Mouse (Mus musculus): ENCODE results near the gene Pik3cg. TPM values are rescaled to one million over a fixed set of nuclear protein-coding genes. Genes with fewer than 3 reads are reported as not detected.

The Pik3cg gene
- polyA plus RNA-seq, 1 experiment = 4.9 TPM

DNA sequence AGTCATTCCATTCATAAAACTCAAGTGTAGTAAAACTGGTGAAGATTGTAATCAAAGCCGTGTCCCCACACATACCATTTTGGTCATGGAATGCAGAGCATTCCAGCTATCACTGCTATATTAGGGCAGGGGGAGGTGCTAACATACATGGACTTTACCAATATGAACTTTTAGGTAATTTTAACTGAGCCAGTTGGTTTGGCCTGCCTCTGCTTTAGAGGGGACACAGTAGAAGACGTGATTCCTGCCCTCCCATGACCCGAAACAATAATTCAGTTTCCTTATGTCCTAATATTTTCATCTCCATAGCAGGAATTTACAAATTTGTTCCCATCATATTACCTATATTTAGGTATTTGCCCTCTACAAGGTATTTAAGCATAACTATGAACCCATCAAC, 1.3 kb downstream of the Pik3cg start:
- Histone ChIP-seq H3K4me3 (replicated peaks; ENCODE audit: extremely low read depth, low read depth, low read length) (no peak overlapping the region), H3K4me1 (ENCODE audit: control insufficient read depth, insufficient read depth, low read length) (peaks cover 5% of the 10 kb centered on the region; the same call in 1 of the 2 replicates)
- 65% methylated on average over 3 of the region's 3 CpGs for WGBS
- DNase-seq = no peak
- no peak for TF ChIP-seq POLR2A (IDR thresholded peaks at IDR 0.05; ENCODE audit: borderline replicate concordance, extremely low read depth, low read depth, low read length)
- no peak for TF ChIP-seq CTCF (IDR thresholded peaks at IDR 0.05; ENCODE audit: insufficient read depth, low read length)

DNA sequence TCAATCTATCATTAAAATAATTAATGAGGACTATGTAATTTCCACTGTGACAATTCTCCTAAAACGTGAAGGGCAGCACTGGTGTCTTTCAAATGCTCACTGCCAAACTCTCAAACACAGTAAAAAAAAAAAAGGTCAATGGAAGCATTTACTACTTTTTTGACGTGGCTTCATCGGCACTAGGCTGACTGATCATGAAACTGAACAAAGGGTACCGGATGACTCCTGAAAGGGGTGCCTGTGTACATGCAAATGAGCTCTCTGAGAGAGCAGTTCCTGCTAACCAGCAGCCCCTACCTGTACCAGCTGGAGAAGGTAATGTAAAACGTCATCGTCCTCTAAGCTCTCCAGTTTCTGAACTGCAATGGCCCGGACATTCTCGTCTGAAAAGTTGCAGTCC, 4.8 kb downstream of the Pik3cg start:
- 72% methylated on average over 8 of the region's 8 CpGs for WGBS
- no peak for TF ChIP-seq CTCF (IDR thresholded peaks at IDR 0.05; ENCODE audit: insufficient read depth, low read length)
- TF ChIP-seq POLR2A (IDR thresholded peaks at IDR 0.05; ENCODE audit: borderline replicate concordance, extremely low read depth, low read depth, low read length) = no peak
- H3K4me1 ChIP-seq (ENCODE audit: control insufficient read depth, insufficient read depth, low read length) = 0 out of 2 replicates have a peak, but pooled peaks cover under 1% of the 10 kb centered on the region
- no peak overlapping the region for H3K4me3 ChIP-seq (replicated peaks; ENCODE audit: extremely low read depth, low read depth, low read length)
- no peak for DNase-seq

DNA sequence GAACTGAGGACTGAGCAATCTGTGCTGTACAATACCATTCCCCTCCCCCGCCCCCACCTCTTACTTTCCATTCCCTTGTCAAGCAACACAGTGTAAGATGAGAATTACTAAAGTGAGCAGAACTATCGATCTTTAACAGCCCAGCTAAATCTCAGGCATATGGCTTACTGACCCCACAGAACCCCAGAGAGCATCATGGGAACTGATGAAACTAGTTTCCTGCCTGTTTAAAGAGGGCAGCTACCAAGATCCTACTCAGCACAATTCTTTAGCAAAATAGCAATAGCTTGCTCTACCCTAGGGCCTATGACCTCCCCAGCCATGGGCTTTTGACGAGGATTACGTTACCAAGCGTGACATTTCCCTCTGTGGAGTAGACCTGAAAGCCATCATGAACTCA, 5.9 kb downstream of the Pik3cg start:
- no peak for DNase-seq
- no peak for TF ChIP-seq CTCF (IDR thresholded peaks at IDR 0.05; ENCODE audit: insufficient read depth, low read length)
- TF ChIP-seq POLR2A (IDR thresholded peaks at IDR 0.05; ENCODE audit: borderline replicate concordance, extremely low read depth, low read depth, low read length) = no peak
- H3K4me3 ChIP-seq (replicated peaks; ENCODE audit: extremely low read depth, low read depth, low read length) = no peak overlapping the region
- 92% methylated on average over 5 of the region's 5 CpGs for WGBS
- no peaks in the 10 kb centered on the region for H3K4me1 ChIP-seq (ENCODE audit: control insufficient read depth, insufficient read depth, low read length)

DNA sequence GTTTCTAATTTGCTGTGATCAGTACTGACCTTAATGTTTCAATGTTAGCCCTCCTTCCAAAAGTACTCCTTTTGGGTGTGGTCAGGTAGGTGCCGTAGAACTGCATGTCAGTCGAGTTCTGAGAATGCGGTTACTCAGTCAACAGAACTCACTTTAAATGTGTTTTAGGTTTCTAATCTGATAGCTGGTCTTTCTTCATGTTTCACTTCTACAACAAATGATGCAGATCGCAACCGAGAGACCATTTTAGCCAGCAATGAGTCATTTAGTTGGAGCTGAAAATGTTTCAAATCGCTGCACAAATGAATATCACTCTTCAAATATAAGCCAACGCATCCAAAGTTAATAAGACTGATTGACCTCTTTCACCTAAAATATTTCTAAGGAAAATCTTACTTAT, 6.5 kb downstream of the Pik3cg start:
- Histone ChIP-seq H3K4me1 (ENCODE audit: control insufficient read depth, insufficient read depth, low read length) (no peaks in the 10 kb centered on the region), H3K4me3 (replicated peaks; ENCODE audit: extremely low read depth, low read depth, low read length) (no peak overlapping the region)
- no peak for DNase-seq
- WGBS = 86% methylated on average over 7 of the region's 7 CpGs
- TF ChIP-seq POLR2A (IDR thresholded peaks at IDR 0.05; ENCODE audit: borderline replicate concordance, extremely low read depth, low read depth, low read length) (no peak), CTCF (IDR thresholded peaks at IDR 0.05; ENCODE audit: insufficient read depth, low read length) (no peak)

DNA sequence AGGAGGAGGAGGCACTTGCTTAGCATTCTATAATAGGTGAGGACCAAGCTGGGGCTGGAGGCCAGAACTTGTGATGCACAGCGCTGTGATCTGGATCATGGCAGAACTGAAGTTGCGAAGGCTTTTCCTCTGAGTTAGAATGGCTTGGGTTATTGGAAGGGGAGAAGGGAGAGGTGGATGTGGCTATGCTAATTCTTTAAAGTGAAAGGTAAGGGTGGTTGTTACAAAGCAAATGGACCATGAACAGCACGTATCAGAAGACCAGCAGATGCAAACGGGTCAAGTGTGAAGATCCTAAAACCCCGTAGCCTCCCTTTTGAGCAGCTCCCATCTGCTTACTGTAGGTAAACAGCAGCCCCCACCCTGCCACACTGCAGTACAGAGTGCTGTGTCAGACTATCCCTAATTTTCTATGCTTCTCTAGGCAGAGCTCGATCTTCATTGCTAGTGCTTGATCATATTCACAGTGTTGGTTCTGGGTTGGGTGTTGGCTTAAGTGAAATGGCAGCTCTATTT, 7.3 kb downstream of the Pik3cg start:
- Histone ChIP-seq H3K4me1 (ENCODE audit: control insufficient read depth, insufficient read depth, low read length) (no peaks in the 10 kb centered on the region), H3K4me3 (replicated peaks; ENCODE audit: extremely low read depth, low read depth, low read length) (no peak overlapping the region)
- 90% methylated on average over 6 of the region's 6 CpGs for WGBS
- TF ChIP-seq CTCF (IDR thresholded peaks at IDR 0.05; ENCODE audit: insufficient read depth, low read length) (no peak), POLR2A (IDR thresholded peaks at IDR 0.05; ENCODE audit: borderline replicate concordance, extremely low read depth, low read depth, low read length) (no peak)
- no peak for DNase-seq

DNA sequence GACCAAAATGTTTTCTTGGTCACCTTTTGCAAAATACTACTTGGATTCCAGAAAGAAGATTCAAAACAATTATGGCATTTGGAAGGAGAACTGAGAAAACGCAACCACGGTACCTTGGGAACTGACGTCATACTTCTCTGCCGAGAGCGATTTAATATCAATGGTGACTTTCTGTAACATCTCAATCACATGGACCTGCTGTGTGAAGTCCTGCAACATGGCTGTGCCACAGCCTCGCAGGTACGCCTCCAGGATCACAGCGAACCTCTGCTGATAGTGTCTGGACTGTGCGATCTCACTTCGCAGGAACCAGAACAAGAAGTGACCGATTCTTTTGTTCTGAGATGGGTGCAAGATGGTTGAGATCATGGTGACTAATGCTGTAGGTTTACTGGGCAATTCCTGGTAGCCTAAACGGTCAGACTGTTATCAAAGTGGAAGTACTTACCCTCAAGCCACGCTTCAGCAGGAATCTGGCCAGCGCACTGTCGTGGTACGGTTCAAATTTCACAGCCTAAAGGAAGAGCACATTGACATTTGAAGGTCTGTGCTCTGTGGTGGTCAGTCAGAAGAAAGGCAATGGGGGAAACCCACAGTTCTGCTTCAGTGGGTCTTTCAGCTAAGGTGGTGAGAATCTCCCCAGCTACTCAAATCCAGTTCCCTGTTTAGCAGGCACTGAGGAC, 7.9 kb downstream of the Pik3cg start:
- no peak for DNase-seq
- Histone ChIP-seq H3K4me1 (ENCODE audit: control insufficient read depth, insufficient read depth, low read length) (no peaks in the 10 kb centered on the region), H3K4me3 (replicated peaks; ENCODE audit: extremely low read depth, low read depth, low read length) (no peak overlapping the region)
- no peak for TF ChIP-seq CTCF (IDR thresholded peaks at IDR 0.05; ENCODE audit: insufficient read depth, low read length)
- no peak for TF ChIP-seq POLR2A (IDR thresholded peaks at IDR 0.05; ENCODE audit: borderline replicate concordance, extremely low read depth, low read depth, low read length)
- WGBS = 79% methylated on average over 16 of the region's 16 CpGs

DNA sequence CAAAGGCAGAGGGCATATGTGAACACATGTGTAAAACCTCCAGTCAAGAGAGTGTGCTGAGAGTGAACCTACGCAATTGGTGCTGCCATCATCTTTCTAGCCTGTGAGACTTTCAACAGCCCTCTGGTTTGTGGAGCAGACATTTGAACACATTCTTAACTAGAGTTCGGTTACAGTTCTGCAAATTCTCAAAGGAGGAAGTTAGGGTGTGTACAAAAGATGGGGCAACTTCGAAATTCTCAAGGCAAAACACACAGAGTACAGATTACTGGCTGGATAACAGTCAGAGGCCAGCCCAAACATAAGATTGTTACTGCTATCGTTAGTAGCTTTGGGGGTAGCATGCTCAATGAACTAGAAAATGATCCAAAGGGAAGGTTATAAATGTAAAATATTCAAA, 9.0 kb downstream of the Pik3cg start:
- TF ChIP-seq CTCF (IDR thresholded peaks at IDR 0.05; ENCODE audit: insufficient read depth, low read length) (no peak), POLR2A (IDR thresholded peaks at IDR 0.05; ENCODE audit: borderline replicate concordance, extremely low read depth, low read depth, low read length) (no peak)
- Histone ChIP-seq H3K4me3 (replicated peaks; ENCODE audit: extremely low read depth, low read depth, low read length) (no peak overlapping the region), H3K4me1 (ENCODE audit: control insufficient read depth, insufficient read depth, low read length) (no peaks in the 10 kb centered on the region)
- no peak for DNase-seq
- WGBS = 72% methylated on average over 4 of the region's 4 CpGs

DNA sequence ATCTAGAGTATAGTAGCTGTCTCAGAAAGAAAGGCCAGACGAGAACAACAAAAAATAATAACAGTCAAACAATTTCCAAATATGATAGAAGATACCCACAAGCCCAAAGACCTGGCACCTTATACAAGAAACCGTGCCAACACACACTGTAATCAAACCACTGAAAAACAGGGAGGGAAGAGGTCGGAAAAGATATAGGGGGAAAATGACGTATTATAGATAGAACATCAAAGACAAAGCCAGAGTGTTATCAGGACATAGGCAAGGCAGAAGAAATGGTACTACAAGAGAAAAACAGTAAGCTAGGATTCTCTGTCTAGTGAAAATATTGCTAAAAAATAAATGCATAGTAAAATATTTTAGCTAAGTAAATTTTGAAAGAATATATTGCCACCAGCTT, 10.4 kb downstream of the Pik3cg start:
- TF ChIP-seq CTCF (IDR thresholded peaks at IDR 0.05; ENCODE audit: insufficient read depth, low read length) = no peak
- TF ChIP-seq POLR2A (IDR thresholded peaks at IDR 0.05; ENCODE audit: borderline replicate concordance, extremely low read depth, low read depth, low read length) = no peak
- no peak for DNase-seq
- no peaks in the 10 kb centered on the region for H3K4me1 ChIP-seq (ENCODE audit: control insufficient read depth, insufficient read depth, low read length)
- H3K4me3 ChIP-seq (replicated peaks; ENCODE audit: extremely low read depth, low read depth, low read length) = no peak overlapping the region
- 79% methylated on average over 4 of the region's 4 CpGs for WGBS

DNA sequence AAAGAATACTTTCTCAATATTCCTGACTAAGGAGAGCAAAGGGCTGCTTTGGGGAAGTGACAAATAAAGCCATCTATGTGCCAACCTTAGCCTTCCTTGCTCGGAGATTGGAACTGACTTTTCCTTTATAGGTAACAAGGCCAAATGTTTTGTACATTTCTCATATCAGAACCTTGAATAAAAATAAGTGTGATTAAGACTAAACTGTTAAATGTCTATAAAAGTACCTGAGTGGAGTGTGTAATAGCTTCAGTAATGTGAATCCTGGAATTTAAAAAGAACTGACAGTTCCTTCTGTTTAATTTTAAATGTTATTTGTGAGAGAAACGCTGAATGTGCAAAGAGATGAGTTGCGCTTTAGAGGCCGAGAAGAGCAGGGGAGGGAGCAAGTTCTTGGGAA, 13.5 kb downstream of the Pik3cg start:
- DNase-seq = no peak
- TF ChIP-seq POLR2A (IDR thresholded peaks at IDR 0.05; ENCODE audit: borderline replicate concordance, extremely low read depth, low read depth, low read length) (no peak), CTCF (IDR thresholded peaks at IDR 0.05; ENCODE audit: insufficient read depth, low read length) (no peak)
- Histone ChIP-seq H3K4me3 (replicated peaks; ENCODE audit: extremely low read depth, low read depth, low read length) (no peak overlapping the region), H3K4me1 (ENCODE audit: control insufficient read depth, insufficient read depth, low read length) (no peaks in the 10 kb centered on the region; the same call in 1 of the 2 replicates)
- WGBS = 91% methylated on average over 4 of the region's 4 CpGs

DNA sequence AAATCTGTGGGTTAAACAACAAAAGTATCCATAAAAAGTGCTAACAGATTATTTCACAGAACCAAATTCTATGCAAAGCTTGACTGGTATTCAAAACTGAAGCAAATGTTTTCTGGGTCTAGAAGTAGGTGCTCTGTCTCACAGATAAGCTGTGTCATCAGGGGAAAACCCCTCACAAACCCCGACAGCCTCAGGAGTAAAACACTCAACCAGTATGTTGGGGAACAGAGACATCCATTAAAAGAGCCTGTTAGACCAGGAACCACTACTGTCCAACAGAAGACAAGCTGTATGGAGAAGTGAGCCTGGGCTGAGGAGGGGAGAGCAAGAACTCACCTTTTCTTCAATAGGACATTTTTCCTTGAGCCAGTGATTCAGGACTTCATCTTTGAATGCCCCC, 14.1 kb downstream of the Pik3cg start:
- Histone ChIP-seq H3K4me1 (ENCODE audit: control insufficient read depth, insufficient read depth, low read length) (no peaks in the 10 kb centered on the region; the same call in 1 of the 2 replicates), H3K4me3 (replicated peaks; ENCODE audit: extremely low read depth, low read depth, low read length) (no peak overlapping the region)
- no peak for TF ChIP-seq POLR2A (IDR thresholded peaks at IDR 0.05; ENCODE audit: borderline replicate concordance, extremely low read depth, low read depth, low read length)
- TF ChIP-seq CTCF (IDR thresholded peaks at IDR 0.05; ENCODE audit: insufficient read depth, low read length) = no peak
- DNase-seq = no peak
- 71% methylated on average over 1 of the region's 1 CpGs for WGBS
